Mouse (Mus musculus) hindbrain, embryonic 14.5 days (tissue): ENCODE measurements around the gene Dusp11. TPM values are rescaled to one million over a fixed set of nuclear protein-coding genes. Genes with fewer than 3 reads are reported as not detected.
"Not testable (repeated sequence)": the region's sequence is repeated elsewhere in the genome, so short reads cannot be mapped to it uniquely, and the experiment has no call there.

Experiments
- ATAC-seq: fragments of 200-750 bp; cut with Nextera tagmentation; 2 replicates; pipeline ENCODE4 v1.8.0; 2017; ENCODE audit warnings: moderate number of reproducible peaks, mild to moderate bottlenecking, moderate TSS enrichment, moderate library complexity; ENCODE audit not compliant: low FRiP score
- DNase-seq: peaks from one replicate; pipeline ENCODE4 v3.0.0-alpha.2; 2015; ENCODE audit warnings: low spot score
- H3K27ac ChIP-seq: fragments of 300-500 bp; sonication (generic); 2 replicates; pipeline ENCODE4 v1.5.1; 2014; ENCODE audit warnings: mild to moderate bottlenecking, moderate library complexity
- H3K27me3 ChIP-seq: fragments of 300-500 bp; sonication (generic); 2 replicates; pipeline ENCODE4 v1.6.1; 2014; ENCODE audit warnings: mild to moderate bottlenecking, low read length, mixed read lengths; ENCODE audit not compliant: control insufficient read depth, insufficient read depth
- H3K36me3 ChIP-seq: fragments of 300-500 bp; sonication (generic); replicated peaks from 2 replicates; pipeline ENCODE4 v1.6.1; 2014; ENCODE audit not compliant: control insufficient read depth, insufficient read depth
- H3K4me1 ChIP-seq: fragments of 300-500 bp; sonication (generic); replicated peaks from 2 replicates; pipeline ENCODE4 v1.6.1; 2014; ENCODE audit warnings: antibody characterized with exemption, low read length, mixed read lengths; ENCODE audit not compliant: control insufficient read depth, insufficient read depth
- H3K4me2 ChIP-seq: fragments of 300-500 bp; sonication (generic); replicated peaks from 2 replicates; pipeline ENCODE4 v1.6.1; 2014; ENCODE audit warnings: mild to moderate bottlenecking, moderate library complexity
- H3K4me3 ChIP-seq: fragments of 300-500 bp; sonication (generic); replicated peaks from 2 replicates; pipeline ENCODE4 v1.5.1; 2014; ENCODE audit warnings: mild to moderate bottlenecking, low read length
- H3K9ac ChIP-seq: fragments of 300-500 bp; sonication (generic); 2 replicates; pipeline ENCODE4 v1.6.1; 2014
- H3K9me3 ChIP-seq: fragments of 300-500 bp; sonication (generic); 2 replicates; pipeline ENCODE4 v1.6.1; 2016; ENCODE audit warnings: low read length; ENCODE audit not compliant: control insufficient read depth
- WGBS: fragments of 180-500 bp; shearing (Covaris S2); extraction: QIAGEN DNeasy Blood & Tissue Kit; methylation state at CpG from one replicate; pipeline ENCODE4 v1.1.7; 2014; 5-methylcytosine and 5-hydroxymethylcytosine counted together
- polyA plus RNA-seq: library from polyadenylated mRNA; unstranded; fragments of >200 nt; fragmentation: Nextera tagmentation; extraction: Ambion mirVana; gene quantifications from 2 replicates; pipeline ENCODE4 v1.2.1, GENCODE M21; 2014

Gene Dusp11
- polyA plus RNA-seq, 1 experiment from 2014 or later: 56.7 TPM

- WGBS: 86% methylated on average over 1 of the region's 1 CpGs
- H3K27ac ChIP-seq: no peak overlapping the region
These were observed 14.3 kb upstream of the Dusp11 start for GRCm38 (mm10) chr6:85975761-85976160.

DNA sequence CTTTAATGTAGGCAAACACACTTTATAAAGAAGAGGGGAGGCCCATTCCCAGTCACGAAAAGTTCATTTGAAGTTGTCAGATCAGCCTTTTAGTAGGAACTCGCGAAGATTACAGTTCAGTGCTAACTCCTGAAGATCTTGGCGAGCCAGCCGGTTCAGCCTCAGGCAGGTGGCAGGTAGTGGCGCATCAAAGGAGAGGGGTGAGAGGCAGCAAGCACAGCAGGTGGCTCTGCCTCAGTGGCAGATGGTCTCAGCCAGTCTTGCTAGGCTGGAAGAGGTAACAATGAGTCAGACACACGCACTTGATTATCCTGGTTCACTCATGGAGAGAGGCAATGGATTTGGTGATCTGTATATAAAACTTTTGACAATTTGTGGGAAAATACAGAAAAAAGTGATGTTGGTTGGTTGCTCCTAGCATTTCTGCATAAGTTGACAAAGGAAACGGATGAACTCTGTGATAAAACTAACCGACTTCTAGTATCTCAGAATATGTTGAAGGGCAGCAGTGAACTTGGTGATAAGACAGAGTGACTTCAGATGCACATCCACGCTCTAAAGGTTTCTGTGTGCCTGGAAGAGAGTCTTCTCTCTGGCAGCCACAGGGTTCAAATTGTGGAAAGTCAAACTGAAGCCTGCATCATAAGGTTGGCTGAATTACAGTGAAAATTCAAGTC is 13.6 kb upstream of the Dusp11 start:
- ATAC-seq: no peak
- Histone ChIP-seq H3K27ac (no peak overlapping the region), H3K36me3 (no peaks in the 10 kb centered on the region), H3K4me1 (no peaks in the 10 kb centered on the region), H3K9me3 (no peaks in the 10 kb centered on the region), H3K4me2 (no peak overlapping the region), H3K9ac (no peak overlapping the region), H3K27me3 (no peaks in the 10 kb centered on the region), H3K4me3 (no peak overlapping the region)
- no peak for DNase-seq
- 69% methylated on average over 10 of the region's 10 CpGs for WGBS

More at GRCm38 (mm10) chr6:85975761-85976160, 14.3 kb upstream of the Dusp11 start:
- Histone ChIP-seq H3K4me3 (no peak overlapping the region), H3K4me2 (no peak overlapping the region), H3K36me3 (no peaks in the 10 kb centered on the region), H3K9me3 (no peaks in the 10 kb centered on the region), H3K4me1 (no peaks in the 10 kb centered on the region), H3K9ac (no peak overlapping the region), H3K27me3 (no peaks in the 10 kb centered on the region)
- DNase-seq (no peak), ATAC-seq (no peak)

GRCm38 (mm10) chr6:85973336-85973735 is 11.9 kb upstream of the Dusp11 start:
- Histone ChIP-seq H3K4me1 (no peaks in the 10 kb centered on the region), H3K4me3 (no peak overlapping the region), H3K27me3 (no peaks in the 10 kb centered on the region), H3K36me3 (no peaks in the 10 kb centered on the region), H3K27ac (no peak overlapping the region), H3K9ac (no peak overlapping the region), H3K4me2 (no peak overlapping the region), H3K9me3 (no peaks in the 10 kb centered on the region)
- WGBS: 83% methylated on average over 3 of the region's 3 CpGs
- DNase-seq (no peak), ATAC-seq (no peak)

GRCm38 (mm10) chr6:85972699-85973098 is 11.2 kb upstream of the Dusp11 start:
- no peak overlapping the region for H3K9ac ChIP-seq
- H3K27me3 ChIP-seq: no peaks in the 10 kb centered on the region
- no peaks in the 10 kb centered on the region for H3K4me1 ChIP-seq
- DNase-seq (no peak), ATAC-seq (no peak)
- H3K27ac ChIP-seq: no peak overlapping the region
- no peak overlapping the region for H3K4me3 ChIP-seq
- no peaks in the 10 kb centered on the region for H3K9me3 ChIP-seq
- WGBS: 85% methylated on average over 3 of the region's 3 CpGs
- no peak overlapping the region for H3K4me2 ChIP-seq
- H3K36me3 ChIP-seq: no peaks in the 10 kb centered on the region

- H3K4me2 ChIP-seq: no peak overlapping the region
- H3K4me3 ChIP-seq: no peak overlapping the region
- ATAC-seq: no peak
- no peaks in the 10 kb centered on the region for H3K27me3 ChIP-seq
- no peak for DNase-seq
- no peak overlapping the region for H3K27ac ChIP-seq
- 81% methylated on average over 2 of the region's 2 CpGs for WGBS
- H3K9me3 ChIP-seq: no peaks in the 10 kb centered on the region
- H3K9ac ChIP-seq: no peak overlapping the region
- no peaks in the 10 kb centered on the region for H3K4me1 ChIP-seq
- no peaks in the 10 kb centered on the region for H3K36me3 ChIP-seq
These were observed 8.4 kb upstream of the Dusp11 start for GRCm38 (mm10) chr6:85969889-85970288.

DNA sequence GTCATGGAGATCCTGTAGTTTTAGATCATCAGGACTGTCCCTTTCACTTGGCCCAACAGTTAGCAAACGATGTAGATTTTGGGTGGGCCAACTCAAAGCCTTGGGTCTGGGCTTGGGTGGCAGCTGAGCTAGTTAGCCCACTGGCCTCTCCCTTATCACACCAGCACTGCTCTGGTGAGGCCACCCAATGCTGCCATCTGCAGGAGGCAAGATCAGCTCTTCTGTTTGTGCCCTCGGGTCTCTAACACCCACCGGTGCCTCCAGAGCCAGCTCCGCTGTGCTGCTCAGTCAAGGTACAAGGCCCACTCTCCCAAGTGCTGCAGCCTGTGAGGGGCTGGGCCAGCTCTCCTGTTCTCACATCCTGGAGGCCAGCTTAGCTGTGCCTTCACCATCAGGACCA is 5.2 kb upstream of the Dusp11 start:
- Histone ChIP-seq H3K4me3 (no peak overlapping the region), H3K4me2 (no peak overlapping the region), H3K9ac (no peak overlapping the region), H3K9me3 (no peaks in the 10 kb centered on the region), H3K36me3 (no peaks in the 10 kb centered on the region), H3K4me1 (no peaks in the 10 kb centered on the region; the same call in 1 of the 2 replicates), H3K27ac (no peak overlapping the region), H3K27me3 (no peaks in the 10 kb centered on the region)
- no peak for DNase-seq
- ATAC-seq: no peak
- 89% methylated on average over 4 of the region's 4 CpGs for WGBS

DNA sequence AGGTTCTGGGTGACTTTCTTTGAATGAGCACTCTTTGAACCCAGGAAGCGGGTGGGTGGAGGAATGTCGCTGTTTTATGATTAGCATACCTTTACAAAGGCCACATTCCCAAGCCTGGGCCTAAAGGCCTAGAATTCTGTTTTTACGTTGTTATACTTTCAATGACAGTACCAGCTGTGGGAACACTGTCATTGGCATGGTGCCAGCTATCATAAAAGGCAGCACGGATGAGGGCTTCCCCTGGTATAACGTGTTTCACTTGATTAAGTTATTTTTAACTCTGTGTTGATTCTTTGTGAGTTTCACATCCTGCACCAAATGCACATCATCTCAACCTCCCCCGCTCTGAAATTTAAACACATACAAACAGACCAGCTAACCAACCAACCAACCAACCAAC is 4.6 kb upstream of the Dusp11 start:
- 37% methylated on average over 4 of the region's 6 CpGs for WGBS
- not testable (repeated sequence) for H3K9me3 ChIP-seq, H3K27ac ChIP-seq, H3K9ac ChIP-seq, H3K4me2 ChIP-seq, DNase-seq, H3K27me3 ChIP-seq, H3K4me1 ChIP-seq, H3K4me3 ChIP-seq, ATAC-seq, H3K36me3 ChIP-seq

GRCm38 (mm10) chr6:85957581-85957980 is 3.9 kb downstream of the Dusp11 start:
- 88% methylated on average over 3 of the region's 3 CpGs for WGBS
- DNase-seq: no peak
- Histone ChIP-seq H3K27ac (no peak overlapping the region), H3K27me3 (no peaks in the 10 kb centered on the region), H3K9me3 (no peaks in the 10 kb centered on the region), H3K4me3 (no peak overlapping the region), H3K4me1 (peaks cover 7% of the 10 kb centered on the region), H3K36me3 (peaks cover 62% of the 10 kb centered on the region), H3K9ac (no peak overlapping the region), H3K4me2 (no peak overlapping the region)
- ATAC-seq: no peak

DNA sequence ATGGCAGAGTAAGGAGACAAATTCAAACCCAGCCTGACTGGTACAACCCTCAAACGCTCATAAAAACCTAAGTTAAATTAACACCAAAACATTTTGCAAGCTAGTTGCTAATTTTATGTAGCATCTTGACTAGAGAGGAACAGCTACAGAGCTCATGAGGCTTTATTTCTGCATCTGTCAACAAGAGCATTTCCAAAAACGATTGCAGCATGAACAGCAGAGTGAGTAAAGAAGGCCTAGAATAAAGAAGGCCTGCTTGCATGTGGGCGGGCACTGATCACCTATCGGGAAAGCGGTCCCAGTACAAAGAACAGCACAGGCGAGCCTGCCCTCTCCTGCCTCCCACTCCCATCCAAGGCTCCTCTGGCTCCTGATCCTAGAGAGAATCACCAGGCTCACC is 12.9 kb downstream of the Dusp11 start:
- WGBS: 78% methylated on average over 6 of the region's 6 CpGs
- DNase-seq (no peak), ATAC-seq (no peak)
- peaks cover 96% of the 10 kb centered on the region for H3K36me3 ChIP-seq
- H3K27ac ChIP-seq: no peak overlapping the region
- H3K4me2 ChIP-seq: no peak overlapping the region
- H3K4me1 ChIP-seq: no peaks in the 10 kb centered on the region
- H3K9ac ChIP-seq: no peak overlapping the region
- H3K4me3 ChIP-seq: no peak overlapping the region
- no peaks in the 10 kb centered on the region for H3K27me3 ChIP-seq
- H3K9me3 ChIP-seq: no peaks in the 10 kb centered on the region

GRCm38 (mm10) chr6:85942469-85942868 is 19.0 kb downstream of the Dusp11 start:
- Histone ChIP-seq H3K4me1 (no peaks in the 10 kb centered on the region), H3K27ac (no peak overlapping the region), H3K9ac (no peak overlapping the region), H3K4me2 (no peak overlapping the region), H3K4me3 (no peak overlapping the region), H3K27me3 (no peaks in the 10 kb centered on the region), H3K36me3 (peaks cover 59% of the 10 kb centered on the region), H3K9me3 (no peaks in the 10 kb centered on the region)
- whole genome bisulfite sequencing: 95% methylated on average over 3 of the region's 3 CpGs
- no peak for ATAC-seq
- DNase-seq: no peak
